Mouse (Mus musculus) testis, postnatal 14 days (tissue): ENCODE measurements around the gene Pdzrn4.
"Not testable (repeated sequence)": the region's sequence is repeated elsewhere in the genome, so short reads cannot be mapped to it uniquely, and the experiment has no call there.

ENCODE experiments used
- DNase-seq: peaks from one replicate; pipeline ENCODE4 v3.0.0; 2021; ENCODE audit warnings: low spot score

The Pdzrn4 gene

GRCm38 (mm10) chr15:92396770-92397608, at the start of gene Pdzrn4:
Pdzrn4 (plus strand) TSS chr15:92396881.
- DNase-seq = peak; percentile 3

- DNase-seq = no peak
Measured at GRCm38 (mm10) chr15:92347426-92347825, 49.3 kb upstream of the Pdzrn4 start.

- DNase-seq = no peak
Measured at GRCm38 (mm10) chr15:92347902-92348301, 48.8 kb upstream of the Pdzrn4 start.

- DNase-seq = not testable (repeated sequence)
Measured at GRCm38 (mm10) chr15:92348453-92348852, 48.2 kb upstream of the Pdzrn4 start.

GRCm38 (mm10) chr15:92364153-92364552, 32.5 kb upstream of the Pdzrn4 start:
- DNase-seq = no peak

GRCm38 (mm10) chr15:92364592-92364991, 32.1 kb upstream of the Pdzrn4 start:
- no peak for DNase-seq

GRCm38 (mm10) chr15:92394811-92395210, 1.9 kb upstream of the Pdzrn4 start:
- DNase-seq = no peak

GRCm38 (mm10) chr15:92398747-92399146, 2.1 kb downstream of the Pdzrn4 start:
- no peak for DNase-seq

- no peak for DNase-seq
Measured at GRCm38 (mm10) chr15:92399278-92399677, 2.6 kb downstream of the Pdzrn4 start.

- no peak for DNase-seq
Measured at GRCm38 (mm10) chr15:92401554-92401953, 4.9 kb downstream of the Pdzrn4 start.

GRCm38 (mm10) chr15:92415323-92415722, 18.6 kb downstream of the Pdzrn4 start:
- no peak for DNase-seq

- no peak for DNase-seq
Measured at GRCm38 (mm10) chr15:92416141-92416540, 19.5 kb downstream of the Pdzrn4 start.

- DNase-seq = no peak
Measured at GRCm38 (mm10) chr15:92416658-92417057, 20.0 kb downstream of the Pdzrn4 start.

GRCm38 (mm10) chr15:92417120-92417519, 20.4 kb downstream of the Pdzrn4 start:
- no peak for DNase-seq

- no peak for DNase-seq
Measured at GRCm38 (mm10) chr15:92434605-92435004, 37.9 kb downstream of the Pdzrn4 start.

- no peak for DNase-seq
Measured at GRCm38 (mm10) chr15:92435306-92435705, 38.6 kb downstream of the Pdzrn4 start.

GRCm38 (mm10) chr15:92441630-92442180, 45.0 kb downstream of the Pdzrn4 start:
- no peak for DNase-seq

- no peak for DNase-seq
Measured at GRCm38 (mm10) chr15:92447708-92448147, 51.0 kb downstream of the Pdzrn4 start.

- no peak for DNase-seq
Measured at GRCm38 (mm10) chr15:92449112-92449511, 52.4 kb downstream of the Pdzrn4 start.

GRCm38 (mm10) chr15:92452620-92453019, 55.9 kb downstream of the Pdzrn4 start:
- DNase-seq = no peak

GRCm38 (mm10) chr15:92482198-92482597, 85.5 kb downstream of the Pdzrn4 start:
- no peak for DNase-seq

GRCm38 (mm10) chr15:92491376-92491775, 94.7 kb downstream of the Pdzrn4 start:
- no peak for DNase-seq

- no peak for DNase-seq
Measured at GRCm38 (mm10) chr15:92495465-92496174, 98.9 kb downstream of the Pdzrn4 start.
